Mouse (Mus musculus) kidney, embryonic 16.5 days (tissue): ENCODE measurements around the gene Ppp1r9a. TPM values are rescaled to one million over a fixed set of nuclear protein-coding genes. Genes with fewer than 3 reads are reported as not detected.
A peak's percentile ranks its signal among the peaks of the same experiment; 100 is the strongest.

Experiments
- ATAC-seq: fragments of 200-750 bp; cut with Nextera tagmentation; 2 replicates; pipeline ENCODE4 v1.8.0; 2017; ENCODE audit warnings: moderate TSS enrichment; ENCODE audit not compliant: low FRiP score, low TSS enrichment
- H3K27ac ChIP-seq: fragments of 300-500 bp; sonication (generic); 2 replicates; pipeline ENCODE4 v1.5.1; 2014; ENCODE audit warnings: low read length
- H3K27me3 ChIP-seq: fragments of 300-500 bp; sonication (generic); 2 replicates; pipeline ENCODE4 v1.6.1; 2014; ENCODE audit warnings: low read length, control low read depth, mixed read lengths; ENCODE audit not compliant: insufficient read depth
- H3K36me3 ChIP-seq: fragments of 300-500 bp; sonication (generic); 2 replicates; pipeline ENCODE4 v1.6.1; 2014; ENCODE audit warnings: low read length, control low read depth, mixed read lengths; ENCODE audit not compliant: insufficient read depth
- H3K4me1 ChIP-seq: fragments of 300-500 bp; sonication (generic); 2 replicates; pipeline ENCODE4 v1.6.1; 2014; ENCODE audit warnings: low read length, control low read depth, mixed read lengths; ENCODE audit not compliant: insufficient read depth
- H3K4me2 ChIP-seq: fragments of 300-500 bp; sonication (generic); replicated peaks from 2 replicates; pipeline ENCODE4 v1.6.1; 2014; ENCODE audit warnings: low read depth, low read length
- H3K4me3 ChIP-seq: fragments of 300-500 bp; sonication (generic); 2 replicates; pipeline ENCODE4 v1.5.1; 2014; ENCODE audit warnings: mild to moderate bottlenecking, low read length
- H3K9ac ChIP-seq: fragments of 300-500 bp; sonication (generic); replicated peaks from 2 replicates; pipeline ENCODE4 v1.6.1; 2014; ENCODE audit warnings: low read length
- H3K9me3 ChIP-seq: fragments of 300-500 bp; sonication (generic); 2 replicates; pipeline ENCODE4 v1.6.1; 2016; ENCODE audit warnings: low read length, control low read depth
- WGBS: fragments of 180-500 bp; shearing (Covaris S2); extraction: QIAGEN DNeasy Blood & Tissue Kit; methylation state at CpG from one replicate; pipeline ENCODE4 v1.1.7; 2014; 5-methylcytosine and 5-hydroxymethylcytosine counted together
- polyA plus RNA-seq: library from polyadenylated mRNA; unstranded; fragments of >200 nt; fragmentation: Nextera tagmentation; extraction: Ambion mirVana; gene quantifications from 2 replicates; pipeline ENCODE4 v1.2.1, GENCODE M21; 2015

Ppp1r9a gene
- polyA plus RNA-seq, 1 experiment from 2014 or later, result 14.9 TPM

DNA sequence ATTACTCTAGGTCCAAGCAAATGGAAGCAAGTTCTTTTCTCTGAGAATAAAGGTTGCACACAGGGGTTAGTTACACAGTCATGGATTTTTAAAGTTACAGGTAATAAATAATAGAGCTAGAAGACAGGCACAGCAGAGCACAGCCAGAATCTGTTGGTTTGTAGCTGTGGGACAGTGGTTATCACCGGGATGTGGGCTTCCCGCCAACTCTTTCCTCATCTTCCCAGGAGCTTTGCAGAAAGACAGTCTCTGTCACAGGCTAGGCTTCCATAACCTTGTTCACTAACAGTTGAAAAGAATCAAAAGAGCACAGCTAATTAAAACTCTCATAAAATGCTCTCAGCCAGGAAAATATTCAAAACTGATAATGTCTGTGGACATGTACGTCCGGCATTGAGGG, 248.5 kb downstream of the Ppp1r9a start:
- H3K27me3 ChIP-seq, result no peaks in the 10 kb centered on the region
- peak; percentile 36; the same call in 1 of the 2 replicates for ATAC-seq
- H3K27ac ChIP-seq, result peak overlapping the region; percentile 61
- no peaks in the 10 kb centered on the region for H3K9me3 ChIP-seq
- H3K9ac ChIP-seq, result no peak overlapping the region
- H3K4me2 ChIP-seq, result no peak overlapping the region
- 52% methylated on average over 4 of the region's 4 CpGs for WGBS
- H3K36me3 ChIP-seq, result no peaks in the 10 kb centered on the region
- no peak overlapping the region for H3K4me3 ChIP-seq
- H3K4me1 ChIP-seq, result peaks cover 16% of the 10 kb centered on the region

- no peak for ATAC-seq
Observed at GRCm38 (mm10) chr6:5152185-5152584, 249.5 kb downstream of the Ppp1r9a start.

DNA sequence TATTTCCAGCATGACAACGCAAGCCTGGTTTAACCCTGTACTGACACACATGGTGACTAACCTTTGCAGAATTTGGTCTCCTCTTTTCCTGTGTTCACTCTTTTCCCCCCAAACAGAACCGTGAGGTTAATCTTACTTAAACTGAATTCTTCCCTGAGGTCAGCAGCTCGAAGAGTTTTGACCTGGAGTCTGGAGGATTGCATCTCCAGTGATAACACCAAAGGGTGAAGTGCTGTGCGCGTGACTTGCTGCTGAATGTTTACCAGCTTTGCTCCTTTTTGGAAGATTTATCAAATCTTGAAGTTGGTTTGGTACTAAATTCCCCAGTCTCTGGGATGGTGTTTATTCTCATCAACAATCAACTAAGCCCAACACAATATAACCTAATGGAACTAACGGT, 252.1 kb downstream of the Ppp1r9a start:
- Histone ChIP-seq H3K9me3 (no peaks in the 10 kb centered on the region), H3K4me2 (no peak overlapping the region), H3K27ac (no peak overlapping the region), H3K4me3 (no peak overlapping the region), H3K9ac (no peak overlapping the region), H3K27me3 (no peaks in the 10 kb centered on the region), H3K36me3 (peaks cover 9% of the 10 kb centered on the region; the same call in 1 of the 2 replicates), H3K4me1 (peaks cover 16% of the 10 kb centered on the region)
- ATAC-seq, result no peak
- 90% methylated on average over 6 of the region's 6 CpGs for WGBS

More at GRCm38 (mm10) chr6:5152185-5152584, 249.5 kb downstream of the Ppp1r9a start:
- Histone ChIP-seq H3K4me1 (peaks cover 16% of the 10 kb centered on the region), H3K9ac (no peak overlapping the region), H3K36me3 (0 out of 2 replicates have a peak, but pooled peaks cover 2% of the 10 kb centered on the region), H3K27me3 (no peaks in the 10 kb centered on the region), H3K4me3 (no peak overlapping the region), H3K9me3 (no peaks in the 10 kb centered on the region), H3K4me2 (no peak overlapping the region), H3K27ac (no peak overlapping the region)
- WGBS, result 55% methylated on average over 2 of the region's 2 CpGs

GRCm38 (mm10) chr6:5155313-5155927, 252.7 kb downstream of the Ppp1r9a start:
- Histone ChIP-seq H3K4me3 (no peak overlapping the region), H3K36me3 (peaks cover 13% of the 10 kb centered on the region; the same call in 1 of the 2 replicates), H3K27ac (no peak overlapping the region), H3K4me2 (no peak overlapping the region), H3K9me3 (no peaks in the 10 kb centered on the region), H3K9ac (no peak overlapping the region), H3K4me1 (peaks cover 16% of the 10 kb centered on the region), H3K27me3 (no peaks in the 10 kb centered on the region)
- ATAC-seq, result no peak
- WGBS, result 86% methylated on average over 1 of the region's 1 CpGs

DNA sequence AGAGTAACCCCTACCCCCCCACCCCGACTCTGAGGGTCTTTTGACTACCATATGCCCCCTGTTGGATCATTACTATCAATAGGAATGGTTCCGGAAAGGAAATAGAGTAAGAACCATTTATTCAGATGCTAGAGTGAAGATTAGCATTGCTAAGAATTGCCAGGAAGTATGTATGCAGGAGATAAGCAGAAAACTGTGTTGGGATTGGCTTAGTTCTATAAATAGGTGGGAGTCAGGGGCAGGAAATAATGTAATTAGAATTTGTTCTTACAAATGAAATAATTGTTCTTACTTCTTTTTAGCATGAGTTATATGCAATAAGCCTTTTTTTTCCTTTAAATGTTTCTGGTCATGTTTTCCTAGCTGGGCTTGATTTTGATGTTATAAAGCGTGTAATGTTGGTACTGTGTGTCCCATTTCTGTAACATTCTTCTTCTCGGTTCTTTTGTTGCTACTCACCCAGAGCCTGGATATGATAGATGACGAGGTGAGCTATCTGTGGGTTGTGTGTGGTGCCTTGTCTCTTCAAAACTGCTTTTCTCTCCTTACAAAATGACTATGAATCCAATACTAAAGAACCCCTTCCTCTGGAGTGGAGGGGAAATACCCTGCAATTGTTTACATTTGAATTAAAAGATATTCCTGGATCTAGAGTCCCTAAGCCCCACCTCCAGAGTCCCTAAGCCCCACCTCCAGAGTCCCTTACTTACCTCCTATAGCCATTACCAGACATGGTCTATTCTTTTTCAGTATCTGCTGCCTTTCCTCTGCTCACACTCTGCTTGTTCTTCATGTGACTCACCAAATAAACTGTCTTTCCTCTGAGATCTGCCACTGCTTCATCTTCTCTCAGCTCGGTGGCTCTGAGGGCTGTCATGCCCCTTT, 254.1 kb downstream of the Ppp1r9a start:
- WGBS, result 76% methylated on average over 6 of the region's 6 CpGs
- Histone ChIP-seq H3K4me3 (no peak overlapping the region), H3K4me2 (no peak overlapping the region), H3K4me1 (peaks cover 3% of the 10 kb centered on the region; the same call in 1 of the 2 replicates), H3K9me3 (no peaks in the 10 kb centered on the region), H3K27ac (peak overlapping the region; percentile 73), H3K36me3 (peaks cover 16% of the 10 kb centered on the region; the same call in 1 of the 2 replicates), H3K27me3 (no peaks in the 10 kb centered on the region), H3K9ac (no peak overlapping the region)
- no peak for ATAC-seq

GRCm38 (mm10) chr6:5159385-5159791, 256.7 kb downstream of the Ppp1r9a start:
- H3K36me3 ChIP-seq, result peaks cover 16% of the 10 kb centered on the region; the same call in 1 of the 2 replicates
- no peaks in the 10 kb centered on the region for H3K4me1 ChIP-seq
- no peak overlapping the region for H3K9ac ChIP-seq
- no peak overlapping the region for H3K4me2 ChIP-seq
- peak overlapping the region; percentile 57; the same call in 1 of the 2 replicates for H3K27ac ChIP-seq
- no peaks in the 10 kb centered on the region for H3K27me3 ChIP-seq
- ATAC-seq, result peak; percentile 49; the same call in 1 of the 2 replicates
- 71% methylated on average over 7 of the region's 7 CpGs for WGBS
- H3K9me3 ChIP-seq, result no peaks in the 10 kb centered on the region
- H3K4me3 ChIP-seq, result no peak overlapping the region

- Histone ChIP-seq H3K4me1 (no peaks in the 10 kb centered on the region), H3K4me2 (no peak overlapping the region), H3K27ac (no peak overlapping the region), H3K4me3 (no peak overlapping the region), H3K36me3 (peaks cover 15% of the 10 kb centered on the region; the same call in 1 of the 2 replicates), H3K9ac (no peak overlapping the region), H3K27me3 (no peaks in the 10 kb centered on the region), H3K9me3 (no peaks in the 10 kb centered on the region)
- WGBS, result 71% methylated on average over 6 of the region's 6 CpGs
- no peak for ATAC-seq
Observed at GRCm38 (mm10) chr6:5162052-5162451, 259.3 kb downstream of the Ppp1r9a start.

GRCm38 (mm10) chr6:5163507-5164144, 260.9 kb downstream of the Ppp1r9a start:
- no peak overlapping the region for H3K4me3 ChIP-seq
- no peak overlapping the region for H3K27ac ChIP-seq
- peaks cover 13% of the 10 kb centered on the region; the same call in 1 of the 2 replicates for H3K36me3 ChIP-seq
- H3K4me2 ChIP-seq, result no peak overlapping the region
- no peak for ATAC-seq
- no peaks in the 10 kb centered on the region for H3K9me3 ChIP-seq
- H3K27me3 ChIP-seq, result no peaks in the 10 kb centered on the region
- no peak overlapping the region for H3K9ac ChIP-seq
- 90% methylated on average over 14 of the region's 14 CpGs for WGBS
- H3K4me1 ChIP-seq, result no peaks in the 10 kb centered on the region

DNA sequence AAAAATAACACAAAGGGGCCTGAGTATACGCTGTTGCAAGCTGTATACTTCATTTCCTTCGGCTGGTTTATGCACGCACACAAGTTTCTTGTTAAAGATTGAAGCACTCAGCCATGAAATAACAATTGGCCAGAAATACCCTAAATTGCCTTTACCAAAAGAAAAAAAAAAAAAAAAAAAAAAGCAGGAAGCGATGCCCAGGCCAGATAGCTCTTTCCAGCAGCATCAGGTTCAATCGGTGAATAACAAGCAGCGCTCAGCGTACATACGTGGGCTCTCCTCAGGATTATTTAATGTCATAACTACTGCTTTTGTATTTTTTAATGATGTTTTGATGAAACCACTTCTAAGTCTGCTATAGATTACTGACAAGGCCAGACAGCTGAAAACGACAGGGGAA, 262.1 kb downstream of the Ppp1r9a start:
- ATAC-seq, result no peak
- H3K9me3 ChIP-seq, result no peaks in the 10 kb centered on the region
- H3K4me2 ChIP-seq, result no peak overlapping the region
- WGBS, result 66% methylated on average over 9 of the region's 9 CpGs
- no peaks in the 10 kb centered on the region for H3K4me1 ChIP-seq
- H3K27ac ChIP-seq, result peak overlapping the region; percentile 67
- H3K27me3 ChIP-seq, result no peaks in the 10 kb centered on the region
- H3K36me3 ChIP-seq, result peaks cover 5% of the 10 kb centered on the region; the same call in 1 of the 2 replicates
- H3K9ac ChIP-seq, result no peak overlapping the region
- no peak overlapping the region for H3K4me3 ChIP-seq
